Mouse (Mus musculus): ENCODE measurements around the gene Pde10a.

DNA sequence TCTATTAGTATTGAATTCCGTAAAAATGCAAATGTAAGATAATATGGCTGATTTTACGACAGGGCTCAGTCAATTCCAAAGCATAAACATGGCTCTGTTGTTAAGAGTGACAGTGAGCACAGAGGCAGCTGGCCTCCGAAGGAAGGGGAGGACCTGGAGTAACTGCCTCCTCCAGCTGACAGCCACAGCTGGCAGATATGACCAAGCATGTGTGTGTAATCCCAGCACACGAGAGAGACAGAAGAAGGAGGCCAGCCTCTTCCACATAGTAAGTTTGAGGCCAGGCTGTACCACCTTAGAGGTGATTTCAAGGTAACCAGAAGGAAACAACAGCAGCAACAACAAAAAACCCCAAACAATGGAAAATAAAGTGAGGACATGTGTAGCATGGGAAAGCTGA is 397.9 kb downstream of the Pde10a start:
- TF ChIP-seq SRF (IDR thresholded peaks at IDR 0.05; ENCODE audit: control insufficient read depth, insufficient read length, low read depth): no peak
- no peak for TF ChIP-seq POLR2A (IDR thresholded peaks at IDR 0.05; ENCODE audit: insufficient read length, low read depth)
- no peak for TF ChIP-seq E2F4 (IDR thresholded peaks at IDR 0.05; ENCODE audit: insufficient read depth)
- no peak for TF ChIP-seq MYOD1 (IDR thresholded peaks at IDR 0.05; ENCODE audit: control insufficient read depth in 1 of 3, insufficient read length in 2 of 3, low read depth in 2 of 3)
- no peak for TF ChIP-seq USF1 (IDR thresholded peaks at IDR 0.05; ENCODE audit: low read depth)
- no peak for TF ChIP-seq TCF12 (IDR thresholded peaks at IDR 0.05; ENCODE audit: insufficient read depth, poor library complexity, severe bottlenecking)

Data from myocyte (in vitro differentiated cells).